Mouse (Mus musculus) liver, postnatal 0 days (tissue): ENCODE data around the gene 1810062G17Rik. TPM values are rescaled to one million over a fixed set of nuclear protein-coding genes. Genes with fewer than 3 reads are reported as not detected.

ENCODE experiments used
- ATAC-seq: fragments of 200-750 bp; cut with Nextera tagmentation; 2 replicates; pipeline ENCODE4 v1.8.0; 2017; ENCODE audit warnings: mild to moderate bottlenecking, moderate library complexity
- DNase-seq: peaks from one replicate; pipeline ENCODE4 v3.0.0-alpha.2; 2016
- H3K27ac ChIP-seq: fragments of 300-500 bp; sonication (generic); 2 replicates; pipeline ENCODE4 v1.5.1; 2014; ENCODE audit warnings: antibody characterized with exemption, moderate library complexity, mild to moderate bottlenecking, low read depth
- H3K27me3 ChIP-seq: fragments of 300-500 bp; sonication (generic); 2 replicates; pipeline ENCODE4 v1.6.1; 2014; ENCODE audit warnings: low read length, control low read depth, mixed read lengths; ENCODE audit not compliant: insufficient read depth
- H3K36me3 ChIP-seq: fragments of 300-500 bp; sonication (generic); replicated peaks from 2 replicates; pipeline ENCODE4 v1.6.1; 2014; ENCODE audit warnings: mild to moderate bottlenecking, control low read depth, low read length, moderate library complexity, mixed read lengths; ENCODE audit not compliant: insufficient read depth
- H3K4me1 ChIP-seq: fragments of 300-500 bp; sonication (generic); 2 replicates; pipeline ENCODE4 v1.6.1; 2014; ENCODE audit warnings: antibody characterized with exemption, mild to moderate bottlenecking, control low read depth; ENCODE audit not compliant: insufficient read depth
- H3K4me2 ChIP-seq: fragments of 300-500 bp; sonication (generic); 2 replicates; pipeline ENCODE4 v1.6.1; 2014; ENCODE audit warnings: low read depth, mild to moderate bottlenecking, low read length, moderate library complexity, mixed read lengths
- H3K4me3 ChIP-seq: fragments of 300-500 bp; sonication (generic); 2 replicates; pipeline ENCODE4 v1.5.1; 2014; ENCODE audit warnings: low read depth, low read length
- H3K9ac ChIP-seq: fragments of 300-500 bp; sonication (generic); replicated peaks from 2 replicates; pipeline ENCODE4 v1.6.1; 2014; ENCODE audit warnings: mild to moderate bottlenecking, moderate library complexity
- H3K9me3 ChIP-seq: fragments of 300-500 bp; sonication (generic); 2 replicates; pipeline ENCODE4 v1.6.1; 2016; ENCODE audit warnings: mild to moderate bottlenecking, control low read depth, low read length, mixed read lengths
- CTCF ChIP-seq: sonication (generic); IDR thresholded peaks from 2 replicates; pipeline ENCODE4 v1.5.1; 2016; ENCODE audit warnings: antibody characterized with exemption, low read depth
- EP300 ChIP-seq: IDR thresholded peaks from 2 replicates; pipeline ENCODE4 v1.6.1; 2016; ENCODE audit warnings: antibody characterized with exemption, low read depth, mild to moderate bottlenecking
- WGBS: fragments of 180-500 bp; shearing (Covaris S2); extraction: QIAGEN DNeasy Blood & Tissue Kit; methylation state at CpG from one replicate; pipeline ENCODE4 v1.1.7; 2014; ENCODE audit not compliant: insufficient replicate concordance; 5-methylcytosine and 5-hydroxymethylcytosine counted together
- polyA plus RNA-seq: library from polyadenylated mRNA; unstranded; fragments of >200 nt; fragmentation: Nextera tagmentation; extraction: Ambion mirVana; gene quantifications from 2 replicates; pipeline ENCODE4 v1.2.1, GENCODE M21; 2015

The 1810062G17Rik gene
- polyA plus RNA-seq, 1 experiment from 2014 or later: 1.6 TPM

DNA sequence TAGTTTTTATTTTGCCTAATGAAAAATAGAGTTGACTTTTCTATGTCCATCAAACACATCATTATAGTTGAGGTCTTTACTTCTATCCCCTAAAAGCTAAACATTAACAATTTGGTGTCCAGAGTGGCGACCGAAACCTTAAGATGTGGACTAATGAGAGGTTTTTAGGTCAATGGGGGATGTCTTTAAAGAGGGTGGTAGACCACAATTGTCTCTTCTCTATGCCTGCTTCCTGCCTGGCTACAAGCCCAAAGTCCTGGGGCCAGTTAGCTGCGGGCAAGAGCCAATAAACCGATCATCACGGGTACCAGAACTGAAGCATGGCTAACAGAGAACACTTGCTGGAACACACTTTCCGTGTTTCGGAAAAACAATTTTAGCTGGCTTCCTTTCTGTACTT is 15.0 kb upstream of the 1810062G17Rik start:
- no peak overlapping the region for H3K27ac ChIP-seq
- no peak overlapping the region for H3K4me2 ChIP-seq
- H3K4me1 ChIP-seq: no peaks in the 10 kb centered on the region
- WGBS: 83% methylated on average over 7 of the region's 7 CpGs
- H3K36me3 ChIP-seq: peaks cover 19% of the 10 kb centered on the region
- ATAC-seq (no peak), DNase-seq (no peak)
- no peaks in the 10 kb centered on the region for H3K27me3 ChIP-seq
- TF ChIP-seq CTCF (no peak), EP300 (no peak)
- H3K4me3 ChIP-seq: no peak overlapping the region
- no peak overlapping the region for H3K9ac ChIP-seq
- H3K9me3 ChIP-seq: no peaks in the 10 kb centered on the region

- no peak overlapping the region for H3K4me2 ChIP-seq
- no peak for TF ChIP-seq CTCF
- no peak for TF ChIP-seq EP300
- WGBS: 87% methylated on average over 5 of the region's 5 CpGs
- H3K27me3 ChIP-seq: no peaks in the 10 kb centered on the region
- peaks cover 16% of the 10 kb centered on the region for H3K36me3 ChIP-seq
- no peaks in the 10 kb centered on the region for H3K4me1 ChIP-seq
- H3K27ac ChIP-seq: no peak overlapping the region
- no peak for ATAC-seq
- DNase-seq: no peak
- no peak overlapping the region for H3K4me3 ChIP-seq
- H3K9ac ChIP-seq: no peak overlapping the region
- H3K9me3 ChIP-seq: no peaks in the 10 kb centered on the region
These were observed 13.9 kb upstream of the 1810062G17Rik start for GRCm38 (mm10) chr3:36461819-36462218.

DNA sequence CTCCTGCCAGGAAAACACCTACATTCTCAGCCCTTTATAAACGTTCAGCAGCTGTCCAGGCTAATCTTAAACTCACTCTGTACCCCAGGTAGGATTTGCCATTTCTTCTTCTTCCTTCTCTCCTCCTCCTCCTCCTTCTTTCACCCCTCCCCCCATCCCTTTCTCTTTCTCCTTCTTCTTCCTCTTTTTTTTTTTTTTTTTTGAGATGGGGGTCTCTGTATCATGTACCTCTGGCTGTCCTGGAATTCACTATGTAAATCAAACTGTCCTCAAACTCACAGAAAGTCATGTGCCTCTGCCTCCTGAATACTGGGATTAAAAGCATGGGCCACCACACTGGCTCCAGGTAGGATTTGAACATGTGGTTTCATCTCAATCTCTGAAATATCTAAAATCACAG is 13.4 kb upstream of the 1810062G17Rik start:
- Histone ChIP-seq H3K4me1 (no peaks in the 10 kb centered on the region), H3K36me3 (peaks cover 16% of the 10 kb centered on the region), H3K27ac (no peak overlapping the region), H3K4me3 (no peak overlapping the region), H3K27me3 (no peaks in the 10 kb centered on the region), H3K9me3 (no peaks in the 10 kb centered on the region), H3K4me2 (no peak overlapping the region), H3K9ac (no peak overlapping the region)
- TF ChIP-seq EP300: no peak
- TF ChIP-seq CTCF: no peak
- 30% methylated on average over 1 of the region's 1 CpGs for WGBS
- ATAC-seq (no peak), DNase-seq (no peak)

DNA sequence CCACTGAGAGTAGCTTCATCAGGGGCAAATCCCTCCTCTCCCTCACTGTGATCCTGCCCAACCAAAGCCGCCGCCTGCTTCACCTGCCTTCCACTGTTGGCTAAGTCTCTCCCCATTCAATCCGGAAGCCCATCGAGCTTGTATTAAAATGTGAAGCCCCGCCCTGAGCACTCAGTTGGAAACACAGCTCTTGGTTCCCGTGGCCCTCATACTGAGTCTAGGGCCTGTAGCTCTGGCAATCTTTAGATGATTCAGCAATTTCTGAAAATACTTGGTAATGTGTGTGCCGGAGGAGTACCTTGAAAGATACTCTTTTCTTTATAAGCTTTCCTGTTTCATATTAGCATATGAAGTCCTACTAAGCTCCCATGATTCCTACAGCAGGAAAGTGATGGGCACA is 10.2 kb upstream of the 1810062G17Rik start:
- WGBS: 48% methylated on average over 7 of the region's 7 CpGs
- no peak overlapping the region for H3K4me2 ChIP-seq
- no peaks in the 10 kb centered on the region for H3K9me3 ChIP-seq
- H3K36me3 ChIP-seq: peaks cover 9% of the 10 kb centered on the region
- ATAC-seq: no peak
- no peaks in the 10 kb centered on the region for H3K27me3 ChIP-seq
- no peak overlapping the region for H3K27ac ChIP-seq
- DNase-seq: no peak
- TF ChIP-seq CTCF (no peak), EP300 (no peak)
- H3K9ac ChIP-seq: 0 out of 2 replicates have a peak overlapping the region, but pooled peaks have one; percentile 11
- H3K4me1 ChIP-seq: peaks cover 5% of the 10 kb centered on the region; the same call in 1 of the 2 replicates
- no peak overlapping the region for H3K4me3 ChIP-seq

DNA sequence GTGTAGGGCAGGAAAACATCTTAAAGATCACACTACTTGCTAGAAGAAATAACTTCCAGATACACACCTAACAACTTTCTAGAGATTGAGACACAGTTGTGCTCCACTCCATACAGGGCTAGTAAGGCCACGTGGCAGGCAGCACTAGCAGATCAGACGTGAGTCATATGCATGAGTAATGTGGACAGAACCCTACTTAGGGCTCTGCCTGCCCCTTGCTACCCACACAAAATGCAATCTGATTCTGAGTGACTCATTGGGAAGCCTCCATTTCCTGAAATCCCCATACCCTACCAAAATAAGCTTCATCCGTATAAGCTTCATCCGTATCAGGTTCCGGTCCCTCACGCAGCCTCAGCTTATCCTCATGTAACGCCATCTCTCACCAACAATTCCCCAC is 8.1 kb upstream of the 1810062G17Rik start:
- ATAC-seq (peak; percentile 84), DNase-seq (no peak)
- no peaks in the 10 kb centered on the region for H3K27me3 ChIP-seq
- TF ChIP-seq CTCF: no peak
- TF ChIP-seq EP300: no peak
- no peak overlapping the region for H3K9ac ChIP-seq
- no peak overlapping the region for H3K4me2 ChIP-seq
- no peak overlapping the region for H3K4me3 ChIP-seq
- no peaks in the 10 kb centered on the region for H3K9me3 ChIP-seq
- H3K36me3 ChIP-seq: no peaks in the 10 kb centered on the region
- H3K27ac ChIP-seq: no peak overlapping the region
- H3K4me1 ChIP-seq: peaks cover 11% of the 10 kb centered on the region; the same call in 1 of the 2 replicates
- WGBS: 76% methylated on average over 7 of the region's 7 CpGs

- no peaks in the 10 kb centered on the region for H3K9me3 ChIP-seq
- WGBS: 65% methylated on average over 2 of the region's 2 CpGs
- peak; percentile 65 for ATAC-seq
- H3K27me3 ChIP-seq: no peaks in the 10 kb centered on the region
- H3K4me2 ChIP-seq: no peak overlapping the region
- no peak overlapping the region for H3K4me3 ChIP-seq
- no peak overlapping the region for H3K27ac ChIP-seq
- DNase-seq: no peak
- H3K36me3 ChIP-seq: no peaks in the 10 kb centered on the region
- no peak overlapping the region for H3K9ac ChIP-seq
- no peak for TF ChIP-seq EP300
- no peak for TF ChIP-seq CTCF
- H3K4me1 ChIP-seq: peaks cover 14% of the 10 kb centered on the region; the same call in 1 of the 2 replicates
These were observed 6.9 kb upstream of the 1810062G17Rik start for GRCm38 (mm10) chr3:36468871-36469270.

DNA sequence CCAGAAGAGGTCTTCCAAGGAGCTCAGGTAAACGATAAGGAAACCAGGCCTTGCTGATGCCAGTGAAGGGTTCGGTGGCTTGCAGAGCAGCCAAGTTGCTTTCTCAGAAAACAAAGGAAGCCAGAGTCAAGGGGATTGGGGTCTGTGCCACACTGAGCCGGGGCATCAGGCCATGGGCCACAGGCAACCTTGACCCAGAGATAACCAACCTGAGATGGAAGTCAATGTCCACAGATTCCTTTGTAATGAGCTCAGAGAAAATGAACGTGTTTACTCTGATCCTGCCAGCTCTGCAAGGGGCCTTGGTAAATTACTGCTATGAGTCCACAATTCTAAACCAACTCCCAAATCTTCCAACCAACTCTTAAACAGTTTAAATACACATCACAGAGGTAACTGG is 3.9 kb upstream of the 1810062G17Rik start:
- Histone ChIP-seq H3K36me3 (no peaks in the 10 kb centered on the region), H3K4me3 (no peak overlapping the region), H3K27ac (no peak overlapping the region), H3K4me1 (peaks cover 27% of the 10 kb centered on the region), H3K4me2 (no peak overlapping the region), H3K9me3 (no peaks in the 10 kb centered on the region), H3K9ac (no peak overlapping the region), H3K27me3 (no peaks in the 10 kb centered on the region)
- TF ChIP-seq EP300 (no peak), CTCF (no peak)
- 57% methylated on average over 4 of the region's 4 CpGs for WGBS
- DNase-seq: no peak
- no peak for ATAC-seq
